Mouse (Mus musculus): Measurements from ENCODE around the gene Aldh1a3. TPM values are rescaled to one million over a fixed set of nuclear protein-coding genes. Genes with fewer than 3 reads are reported as not detected.
A peak's percentile ranks its signal among the peaks of the same experiment; 100 is the strongest.

Aldh1a3 gene
- total and polyA plus RNA-seq, 2 experiments = 0.17 to 0.65 TPM

GRCm38 (mm10) chr7:66445117-66445905 lies 18.0 kb upstream of the Aldh1a3 start:
- H3K4me3 ChIP-seq (ENCODE audit: insufficient read depth, low read depth, low read length) = no peak overlapping the region
- no peak for TF ChIP-seq CTCF (IDR thresholded peaks at IDR 0.05; ENCODE audit: low read depth, low read length)
- no peak for TF ChIP-seq POLR2A (IDR thresholded peaks at IDR 0.05; ENCODE audit: extremely low read depth, insufficient read depth, low read length)
- H3K9ac ChIP-seq (ENCODE audit: low read depth, low read length) = no peak overlapping the region
- 61% methylated on average over 11 of the region's 11 CpGs for WGBS
- no peaks in the 10 kb centered on the region for H3K79me2 ChIP-seq (ENCODE audit: control insufficient read depth, insufficient read depth, low read length)
- H3K27me3 ChIP-seq (ENCODE audit: control insufficient read depth, insufficient read depth, low read length) = no peaks in the 10 kb centered on the region
- DNase-seq (ENCODE audit: extremely low read depth, low read depth, low spot score) = no peak
- H3K36me3 ChIP-seq (ENCODE audit: control insufficient read depth, insufficient read depth, low read length) = no peaks in the 10 kb centered on the region
- H3K4me1 ChIP-seq (ENCODE audit: control insufficient read depth, insufficient read depth, low read length) = peaks cover 2% of the 10 kb centered on the region; the same call in 1 of the 2 replicates
- H3K27ac ChIP-seq (replicated peaks; ENCODE audit: insufficient read depth, low read depth, low read length) = no peak overlapping the region

DNA sequence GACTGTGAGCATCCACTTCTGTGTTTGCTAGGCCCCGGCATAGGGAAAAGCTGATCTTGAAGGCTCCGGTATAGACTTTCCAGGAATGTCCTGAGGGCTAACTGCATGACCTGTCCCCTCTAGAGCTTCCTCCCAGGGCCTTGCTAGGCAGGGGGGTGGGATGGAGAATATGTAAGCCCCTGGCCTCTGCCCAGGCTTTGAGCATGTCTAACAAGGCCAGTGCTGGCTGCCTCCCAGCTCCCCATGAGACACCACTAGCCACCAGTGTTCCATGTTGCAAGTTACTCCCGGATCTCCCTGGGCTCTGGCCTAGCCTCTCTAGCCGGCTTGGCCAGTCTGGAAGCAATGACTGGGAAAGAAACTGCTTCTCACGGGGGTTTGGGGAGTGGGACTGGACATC lies 17.4 kb upstream of the Aldh1a3 start:
- Histone ChIP-seq H3K27ac (replicated peaks; ENCODE audit: insufficient read depth, low read depth, low read length) (no peak overlapping the region), H3K9ac (ENCODE audit: low read depth, low read length) (no peak overlapping the region), H3K36me3 (ENCODE audit: control insufficient read depth, insufficient read depth, low read length) (no peaks in the 10 kb centered on the region), H3K27me3 (ENCODE audit: control insufficient read depth, insufficient read depth, low read length) (no peaks in the 10 kb centered on the region), H3K4me1 (ENCODE audit: control insufficient read depth, insufficient read depth, low read length) (no peaks in the 10 kb centered on the region), H3K4me3 (ENCODE audit: insufficient read depth, low read depth, low read length) (no peak overlapping the region), H3K79me2 (ENCODE audit: control insufficient read depth, insufficient read depth, low read length) (no peaks in the 10 kb centered on the region)
- no peak for DNase-seq (ENCODE audit: extremely low read depth, low read depth, low spot score)
- WGBS = 87% methylated on average over 5 of the region's 5 CpGs
- TF ChIP-seq CTCF (IDR thresholded peaks at IDR 0.05; ENCODE audit: low read depth, low read length) (no peak), POLR2A (IDR thresholded peaks at IDR 0.05; ENCODE audit: extremely low read depth, insufficient read depth, low read length) (no peak)

DNA sequence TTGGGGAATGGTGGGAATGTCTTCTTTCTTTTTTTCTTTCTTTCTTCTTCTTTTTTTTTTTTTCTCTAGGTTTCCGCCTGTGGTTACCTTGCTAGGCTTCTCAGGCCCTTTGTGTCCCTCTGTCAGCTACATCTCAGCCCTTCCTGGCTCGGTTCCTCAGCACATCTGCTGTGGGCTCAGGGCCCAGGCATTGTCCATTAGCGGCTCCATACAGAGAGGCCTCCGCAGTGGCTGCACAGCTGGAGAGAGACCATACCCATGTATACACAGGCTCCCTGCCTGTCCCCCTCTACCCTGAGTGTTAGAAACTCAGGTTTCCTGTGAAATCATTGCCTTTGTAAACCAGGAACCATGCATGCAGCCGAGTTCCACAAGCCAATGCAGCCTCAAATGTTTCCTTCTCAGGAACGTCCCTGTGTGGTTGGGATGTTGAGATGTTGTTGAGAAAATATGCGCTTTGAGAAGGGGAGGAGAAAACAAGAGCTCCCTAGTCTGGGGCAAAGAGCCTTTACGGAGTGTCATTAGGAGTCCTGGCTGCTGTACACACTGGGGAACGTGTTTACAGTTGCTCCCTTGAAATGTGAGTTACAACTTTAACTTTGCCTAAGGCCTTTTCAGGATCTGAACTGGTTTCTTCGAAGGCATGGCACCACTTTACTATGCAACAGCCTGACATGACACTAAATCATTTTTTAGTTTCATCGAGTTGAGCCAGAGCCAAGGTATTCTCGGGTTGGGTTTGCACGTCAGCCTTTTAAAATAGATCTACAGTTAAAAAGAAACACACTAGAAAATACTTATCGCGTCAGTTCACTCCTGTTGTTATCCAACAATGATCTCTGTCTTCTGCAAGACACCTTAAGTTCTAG lies 15.4 kb upstream of the Aldh1a3 start:
- Histone ChIP-seq H3K9ac (ENCODE audit: low read depth, low read length) (no peak overlapping the region), H3K36me3 (ENCODE audit: control insufficient read depth, insufficient read depth, low read length) (no peaks in the 10 kb centered on the region), H3K27ac (replicated peaks; ENCODE audit: insufficient read depth, low read depth, low read length) (no peak overlapping the region), H3K4me3 (ENCODE audit: insufficient read depth, low read depth, low read length) (no peak overlapping the region), H3K4me1 (ENCODE audit: control insufficient read depth, insufficient read depth, low read length) (no peaks in the 10 kb centered on the region), H3K27me3 (ENCODE audit: control insufficient read depth, insufficient read depth, low read length) (no peaks in the 10 kb centered on the region), H3K79me2 (ENCODE audit: control insufficient read depth, insufficient read depth, low read length) (no peaks in the 10 kb centered on the region)
- no peak for DNase-seq (ENCODE audit: extremely low read depth, low read depth, low spot score)
- WGBS = 77% methylated on average over 15 of the region's 15 CpGs
- TF ChIP-seq POLR2A (IDR thresholded peaks at IDR 0.05; ENCODE audit: extremely low read depth, insufficient read depth, low read length) = no peak
- no peak for TF ChIP-seq CTCF (IDR thresholded peaks at IDR 0.05; ENCODE audit: low read depth, low read length)

DNA sequence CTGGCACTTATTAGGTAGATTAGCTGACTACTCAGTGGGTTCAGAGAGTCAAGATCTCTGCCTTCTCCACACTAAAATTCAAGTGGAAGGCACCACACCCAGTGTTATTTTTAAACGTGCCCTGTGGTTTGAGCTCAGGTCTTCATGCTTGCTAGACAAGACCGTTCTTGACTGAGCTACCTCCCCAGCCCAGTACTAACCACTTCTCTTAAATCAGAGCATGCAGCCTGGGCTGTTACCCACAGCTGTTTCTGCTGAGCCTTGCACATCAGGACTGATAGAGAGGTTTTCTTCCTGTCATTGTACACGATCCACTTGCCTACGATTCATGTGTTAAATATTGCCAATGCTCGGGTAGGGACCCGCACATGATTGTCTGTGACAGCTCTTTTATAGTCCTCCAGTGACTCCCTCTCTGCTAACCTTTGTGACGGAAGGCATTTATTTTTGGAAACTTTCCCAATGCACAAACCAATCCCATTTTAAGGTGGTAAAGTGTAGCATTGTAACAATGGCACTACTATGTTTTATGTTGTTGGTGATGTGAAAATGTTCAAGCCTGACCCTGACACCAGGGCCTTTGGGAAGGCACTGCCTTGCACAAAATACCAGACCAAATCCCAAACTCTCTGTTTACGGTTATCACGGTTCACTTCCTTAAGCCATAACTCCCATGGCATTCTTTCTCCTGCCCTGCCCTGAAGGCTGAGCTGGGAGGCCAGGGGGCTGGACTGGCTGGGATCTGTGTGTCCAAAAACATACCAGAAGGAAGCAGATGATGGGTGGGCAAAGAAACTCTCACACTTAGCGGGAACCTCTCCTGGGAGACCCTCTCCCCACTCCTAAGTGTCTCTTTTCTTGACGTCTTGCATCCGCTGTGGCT lies 11.7 kb upstream of the Aldh1a3 start:
- Histone ChIP-seq H3K4me3 (ENCODE audit: insufficient read depth, low read depth, low read length) (no peak overlapping the region), H3K9ac (ENCODE audit: low read depth, low read length) (no peak overlapping the region), H3K36me3 (ENCODE audit: control insufficient read depth, insufficient read depth, low read length) (no peaks in the 10 kb centered on the region), H3K4me1 (ENCODE audit: control insufficient read depth, insufficient read depth, low read length) (no peaks in the 10 kb centered on the region), H3K27me3 (ENCODE audit: control insufficient read depth, insufficient read depth, low read length) (no peaks in the 10 kb centered on the region), H3K79me2 (ENCODE audit: control insufficient read depth, insufficient read depth, low read length) (no peaks in the 10 kb centered on the region), H3K27ac (replicated peaks; ENCODE audit: insufficient read depth, low read depth, low read length) (no peak overlapping the region)
- 71% methylated on average over 12 of the region's 12 CpGs for WGBS
- TF ChIP-seq CTCF (IDR thresholded peaks at IDR 0.05; ENCODE audit: low read depth, low read length) = no peak
- no peak for TF ChIP-seq POLR2A (IDR thresholded peaks at IDR 0.05; ENCODE audit: extremely low read depth, insufficient read depth, low read length)
- DNase-seq (ENCODE audit: extremely low read depth, low read depth, low spot score) = no peak

GRCm38 (mm10) chr7:66434453-66434935 lies 7.2 kb upstream of the Aldh1a3 start:
- TF ChIP-seq POLR2A (IDR thresholded peaks at IDR 0.05; ENCODE audit: extremely low read depth, insufficient read depth, low read length) (no peak), CTCF (IDR thresholded peaks at IDR 0.05; ENCODE audit: low read depth, low read length) (peak; percentile 83)
- WGBS = 40% methylated on average over 10 of the region's 10 CpGs
- H3K4me3 ChIP-seq (ENCODE audit: insufficient read depth, low read depth, low read length) = no peak overlapping the region
- H3K79me2 ChIP-seq (ENCODE audit: control insufficient read depth, insufficient read depth, low read length) = no peaks in the 10 kb centered on the region
- peak; percentile 26 for DNase-seq (ENCODE audit: extremely low read depth, low read depth, low spot score)
- no peak overlapping the region for H3K9ac ChIP-seq (ENCODE audit: low read depth, low read length)
- no peaks in the 10 kb centered on the region for H3K36me3 ChIP-seq (ENCODE audit: control insufficient read depth, insufficient read depth, low read length)
- H3K4me1 ChIP-seq (ENCODE audit: control insufficient read depth, insufficient read depth, low read length) = no peaks in the 10 kb centered on the region
- no peaks in the 10 kb centered on the region for H3K27me3 ChIP-seq (ENCODE audit: control insufficient read depth, insufficient read depth, low read length)
- no peak overlapping the region for H3K27ac ChIP-seq (replicated peaks; ENCODE audit: insufficient read depth, low read depth, low read length)

Measured in liver, adult 2 months (tissue).